Mouse (Mus musculus) forebrain, postnatal 0 days (tissue): ENCODE results near the gene Agbl5. TPM values are rescaled to one million over a fixed set of nuclear protein-coding genes. Genes with fewer than 3 reads are reported as not detected.

ENCODE experiments used
- ATAC-seq: fragments of 200-750 bp; cut with Nextera tagmentation; 2 replicates; pipeline ENCODE4 v1.8.0; 2017; ENCODE audit warnings: mild to moderate bottlenecking, moderate library complexity
- DNase-seq: peaks from one replicate; pipeline ENCODE4 v3.0.0-alpha.2; 2015
- H3K27ac ChIP-seq: fragments of 300-500 bp; sonication (generic); 2 replicates; pipeline ENCODE4 v1.5.1; 2014; ENCODE audit warnings: low read depth, mild to moderate bottlenecking, antibody characterized with exemption, low read length, moderate library complexity, mixed read lengths
- H3K27me3 ChIP-seq: fragments of 300-500 bp; sonication (generic); 2 replicates; pipeline ENCODE4 v1.6.1; 2014; ENCODE audit warnings: mild to moderate bottlenecking, low read length, mixed read lengths; ENCODE audit not compliant: insufficient read depth
- H3K36me3 ChIP-seq: fragments of 300-500 bp; sonication (generic); 2 replicates; pipeline ENCODE4 v1.6.1; 2014; ENCODE audit warnings: mild to moderate bottlenecking, moderate library complexity; ENCODE audit not compliant: insufficient read depth
- H3K4me1 ChIP-seq: fragments of 300-500 bp; sonication (generic); 2 replicates; pipeline ENCODE4 v1.6.1; 2014; ENCODE audit warnings: antibody characterized with exemption; ENCODE audit not compliant: insufficient read depth
- H3K4me2 ChIP-seq: fragments of 300-500 bp; sonication (generic); 2 replicates; pipeline ENCODE4 v1.6.1; 2014; ENCODE audit warnings: low read depth, mild to moderate bottlenecking, moderate library complexity
- H3K4me3 ChIP-seq: fragments of 300-500 bp; sonication (generic); 2 replicates; pipeline ENCODE4 v1.5.1; 2014; ENCODE audit warnings: low read depth, low read length, mixed read lengths
- H3K9ac ChIP-seq: fragments of 300-500 bp; sonication (generic); 2 replicates; pipeline ENCODE4 v1.6.1; 2014; ENCODE audit warnings: mild to moderate bottlenecking
- H3K9me3 ChIP-seq: fragments of 300-500 bp; sonication (generic); 2 replicates; pipeline ENCODE4 v1.6.1; 2016; ENCODE audit warnings: low read length
- CTCF ChIP-seq: sonication (generic); IDR thresholded peaks from 2 replicates; pipeline ENCODE4 v1.5.1; 2016; ENCODE audit warnings: antibody characterized with exemption, control low read depth, low read depth
- WGBS: fragments of 180-500 bp; shearing (Covaris S2); extraction: QIAGEN DNeasy Blood & Tissue Kit; methylation state at CpG from one replicate; pipeline ENCODE4 v1.1.7; 2014; 5-methylcytosine and 5-hydroxymethylcytosine counted together
- polyA plus RNA-seq: library from polyadenylated mRNA; unstranded; fragments of >200 nt; fragmentation: Nextera tagmentation; extraction: Ambion mirVana; gene quantifications from 2 replicates; pipeline ENCODE4 v1.2.1, GENCODE M21; 2015
- total RNA-seq: library from RNA; depleted of rRNA; stranded (reverse); fragments of >200 nt; gene quantifications from 2 replicates; pipeline ENCODE4 v1.2.3, GENCODE M21; 2014

The Agbl5 gene
- total and polyA plus RNA-seq, 2 experiments from 2014 or later = 21.5 to 52.2 TPM

DNA sequence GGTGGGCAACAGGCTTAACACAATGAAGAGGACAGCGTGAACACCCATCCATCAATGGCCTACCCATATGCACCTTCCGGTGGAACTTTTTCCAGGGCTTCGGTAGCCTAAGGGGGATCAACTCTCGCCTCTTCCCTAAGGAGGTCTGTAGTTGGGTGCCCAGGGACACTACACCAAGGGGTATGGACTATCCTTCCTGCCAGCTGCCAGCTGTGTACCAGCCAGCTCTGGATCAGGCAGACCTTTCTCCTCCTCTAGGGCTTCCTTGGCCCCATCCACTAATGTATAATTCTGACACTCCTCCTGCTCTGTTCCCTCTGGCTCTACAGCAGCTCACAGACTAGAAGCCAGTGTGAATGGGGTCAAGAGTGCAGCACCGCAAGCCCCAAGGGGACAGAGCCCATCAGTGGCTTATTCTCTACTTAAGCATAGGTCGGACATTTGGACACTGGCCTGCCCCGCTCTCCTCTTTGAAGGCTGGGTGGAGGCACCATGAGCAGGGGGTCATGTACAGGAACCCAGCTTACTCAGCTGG is 25.7 kb downstream of the Agbl5 start:
- 86% methylated on average over 7 of the region's 7 CpGs for WGBS
- Histone ChIP-seq H3K27ac (no peak overlapping the region), H3K4me1 (no peaks in the 10 kb centered on the region), H3K4me2 (no peak overlapping the region), H3K36me3 (no peaks in the 10 kb centered on the region), H3K9ac (no peak overlapping the region), H3K4me3 (no peak overlapping the region), H3K9me3 (no peaks in the 10 kb centered on the region), H3K27me3 (no peaks in the 10 kb centered on the region)
- ATAC-seq (no peak), DNase-seq (no peak)
- TF ChIP-seq CTCF = no peak

- ATAC-seq (no peak), DNase-seq (no peak)
- 86% methylated on average over 6 of the region's 6 CpGs for WGBS
- Histone ChIP-seq H3K4me3 (no peak overlapping the region), H3K4me2 (no peak overlapping the region), H3K9ac (no peak overlapping the region), H3K27me3 (no peaks in the 10 kb centered on the region), H3K36me3 (no peaks in the 10 kb centered on the region), H3K4me1 (no peaks in the 10 kb centered on the region), H3K27ac (no peak overlapping the region), H3K9me3 (no peaks in the 10 kb centered on the region)
- TF ChIP-seq CTCF = no peak
Measured at GRCm38 (mm10) chr5:30914849-30915248, 26.4 kb downstream of the Agbl5 start.

- peak; percentile 7; the same call in 1 of the 2 replicates for ATAC-seq
- Histone ChIP-seq H3K27me3 (no peaks in the 10 kb centered on the region), H3K4me2 (no peak overlapping the region), H3K36me3 (no peaks in the 10 kb centered on the region), H3K9ac (peak overlapping the region; percentile 15; the same call in 1 of the 2 replicates), H3K4me3 (no peak overlapping the region), H3K4me1 (no peaks in the 10 kb centered on the region), H3K27ac (peak overlapping the region; percentile 21; the same call in 1 of the 2 replicates), H3K9me3 (no peaks in the 10 kb centered on the region)
- no peak for DNase-seq
- no peak for TF ChIP-seq CTCF
- WGBS = 71% methylated on average over 9 of the region's 9 CpGs
Measured at GRCm38 (mm10) chr5:30915456-30915855, 27.0 kb downstream of the Agbl5 start.

GRCm38 (mm10) chr5:30915974-30916433 is 27.5 kb downstream of the Agbl5 start:
- H3K27me3 ChIP-seq = no peaks in the 10 kb centered on the region
- H3K27ac ChIP-seq = peak overlapping the region; percentile 54; the same call in 1 of the 2 replicates
- no peak overlapping the region for H3K9ac ChIP-seq
- peak; percentile 97 for ATAC-seq
- TF ChIP-seq CTCF = peak; percentile 86
- WGBS = 4% methylated on average over 7 of the region's 7 CpGs
- no peaks in the 10 kb centered on the region for H3K36me3 ChIP-seq
- no peak overlapping the region; the same call in 1 of the 2 replicates for H3K4me2 ChIP-seq
- no peak overlapping the region for H3K4me3 ChIP-seq
- H3K4me1 ChIP-seq = no peaks in the 10 kb centered on the region
- peak; percentile 96 for DNase-seq
- H3K9me3 ChIP-seq = no peaks in the 10 kb centered on the region

- no peak for TF ChIP-seq CTCF
- no peaks in the 10 kb centered on the region for H3K36me3 ChIP-seq
- H3K4me1 ChIP-seq = 0 out of 2 replicates have a peak, but pooled peaks cover under 1% of the 10 kb centered on the region
- ATAC-seq = no peak
- no peak overlapping the region for H3K9ac ChIP-seq
- 92% methylated on average over 9 of the region's 9 CpGs for WGBS
- DNase-seq = no peak
- H3K9me3 ChIP-seq = no peaks in the 10 kb centered on the region
- no peak overlapping the region for H3K27ac ChIP-seq
- no peak overlapping the region for H3K4me2 ChIP-seq
- no peaks in the 10 kb centered on the region for H3K27me3 ChIP-seq
- H3K4me3 ChIP-seq = no peak overlapping the region
Measured at GRCm38 (mm10) chr5:30916841-30917240, 28.3 kb downstream of the Agbl5 start.

DNA sequence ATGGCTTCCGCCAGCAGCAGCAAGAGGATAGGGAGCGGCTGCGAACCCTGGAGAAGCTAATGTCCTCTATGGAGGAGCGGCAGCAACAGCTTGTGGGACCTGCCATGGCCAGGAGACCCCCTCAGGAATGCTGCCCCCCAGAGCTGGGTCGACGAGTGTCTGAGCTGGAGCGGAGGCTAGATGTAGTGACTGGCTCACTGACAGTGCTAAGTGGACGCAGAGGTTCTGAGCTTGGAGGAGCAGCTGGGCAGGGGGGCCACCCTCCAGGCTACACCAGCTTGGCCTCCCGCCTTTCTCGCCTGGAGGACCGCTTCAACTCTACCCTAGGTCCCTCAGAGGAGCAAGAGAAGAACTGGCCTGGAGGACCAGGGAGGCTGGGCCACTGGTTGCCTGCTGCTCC is 28.9 kb downstream of the Agbl5 start:
- Histone ChIP-seq H3K36me3 (no peaks in the 10 kb centered on the region), H3K27me3 (no peaks in the 10 kb centered on the region), H3K4me1 (0 out of 2 replicates have a peak, but pooled peaks cover 4% of the 10 kb centered on the region), H3K9me3 (no peaks in the 10 kb centered on the region), H3K27ac (no peak overlapping the region), H3K4me2 (no peak overlapping the region), H3K4me3 (no peak overlapping the region), H3K9ac (no peak overlapping the region)
- WGBS = 94% methylated on average over 11 of the region's 11 CpGs
- ATAC-seq = no peak
- TF ChIP-seq CTCF = no peak
- DNase-seq = no peak

DNA sequence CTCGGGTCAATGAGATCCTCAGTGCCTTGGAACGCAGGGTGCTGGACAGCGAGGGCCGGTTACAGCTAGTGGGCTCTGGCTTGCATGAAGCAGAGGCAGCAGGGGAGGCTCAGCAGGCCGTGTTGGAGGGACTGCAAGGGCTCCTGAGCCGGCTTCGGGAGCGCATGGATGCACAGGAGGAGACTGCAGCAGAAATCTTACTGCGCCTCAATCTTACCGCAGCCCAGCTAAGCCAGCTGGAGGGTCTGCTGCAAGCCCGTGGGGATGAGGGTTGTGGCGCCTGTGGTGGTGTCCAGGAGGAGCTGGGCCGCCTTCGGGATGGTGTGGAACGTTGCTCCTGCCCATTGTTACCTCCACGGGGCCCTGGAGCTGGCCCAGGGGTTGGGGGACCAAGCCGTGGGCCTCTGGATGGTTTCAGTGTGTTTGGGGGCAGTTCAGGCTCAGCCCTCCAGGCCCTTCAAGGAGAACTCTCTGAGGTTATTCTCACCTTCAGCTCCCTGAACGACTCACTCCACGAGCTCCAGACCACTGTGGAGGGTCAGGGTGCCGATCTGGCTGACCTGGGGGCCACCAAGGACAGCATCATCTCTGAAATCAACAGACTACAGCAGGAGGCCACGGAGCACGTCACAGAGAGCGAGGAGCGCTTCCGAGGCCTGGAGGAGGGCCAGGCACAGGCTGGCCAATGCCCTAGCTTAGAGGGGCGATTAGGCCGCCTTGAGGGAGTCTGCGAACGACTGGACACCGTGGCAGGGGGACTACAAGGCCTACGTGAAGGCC is 29.6 kb downstream of the Agbl5 start:
- Histone ChIP-seq H3K27me3 (no peaks in the 10 kb centered on the region), H3K36me3 (no peaks in the 10 kb centered on the region), H3K27ac (no peak overlapping the region), H3K9me3 (no peaks in the 10 kb centered on the region), H3K4me3 (no peak overlapping the region), H3K4me2 (no peak overlapping the region), H3K4me1 (0 out of 2 replicates have a peak, but pooled peaks cover 4% of the 10 kb centered on the region), H3K9ac (no peak overlapping the region)
- no peak for TF ChIP-seq CTCF
- WGBS = 85% methylated on average over 31 of the region's 31 CpGs
- DNase-seq (no peak), ATAC-seq (no peak)
